Mouse (Mus musculus): ENCODE results near the gene Fbxl3.

Fbxl3 gene

DNA sequence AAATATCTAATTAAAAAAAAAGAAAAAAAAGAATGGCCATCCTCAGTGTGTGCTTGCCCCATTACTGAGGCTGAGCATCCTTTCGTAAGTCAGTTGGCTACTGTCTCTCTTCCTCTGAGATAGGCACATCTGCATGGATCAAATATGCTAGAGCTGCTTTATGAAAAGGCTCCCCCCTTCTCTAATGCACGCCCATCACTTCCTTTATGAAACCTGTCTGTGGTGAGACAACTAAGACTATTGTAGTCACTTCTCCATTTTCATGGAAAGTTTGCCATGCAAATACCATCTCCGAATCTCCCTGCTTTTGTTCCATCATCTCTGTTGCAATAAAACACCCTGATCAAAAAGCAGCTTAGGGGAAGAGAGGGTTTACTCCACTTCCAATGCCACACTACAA is 62.4 kb downstream of the Fbxl3 start:
- peak; percentile 15 for DNase-seq (ENCODE audit: low read depth, low spot score)

DNA sequence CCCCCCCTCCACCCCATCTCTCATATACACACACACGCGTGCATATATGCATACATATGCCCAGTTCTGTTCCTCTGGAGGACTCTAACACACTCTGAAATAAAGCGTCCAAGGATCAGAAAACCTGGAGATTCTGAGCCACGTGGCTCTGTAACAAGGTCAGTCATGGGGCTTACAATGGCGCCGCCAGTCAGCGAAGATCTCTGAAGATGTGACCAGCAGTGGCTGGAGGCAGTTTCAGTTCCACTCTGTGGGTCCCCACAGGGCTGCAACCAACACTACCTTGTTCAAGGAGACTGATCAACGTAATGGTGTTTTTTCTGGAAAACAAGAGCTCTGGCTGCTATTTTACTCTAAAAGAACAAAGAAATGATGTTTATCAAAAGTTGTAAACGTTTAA is 65.3 kb downstream of the Fbxl3 start:
- DNase-seq (ENCODE audit: low read depth, low spot score): no peak

DNA sequence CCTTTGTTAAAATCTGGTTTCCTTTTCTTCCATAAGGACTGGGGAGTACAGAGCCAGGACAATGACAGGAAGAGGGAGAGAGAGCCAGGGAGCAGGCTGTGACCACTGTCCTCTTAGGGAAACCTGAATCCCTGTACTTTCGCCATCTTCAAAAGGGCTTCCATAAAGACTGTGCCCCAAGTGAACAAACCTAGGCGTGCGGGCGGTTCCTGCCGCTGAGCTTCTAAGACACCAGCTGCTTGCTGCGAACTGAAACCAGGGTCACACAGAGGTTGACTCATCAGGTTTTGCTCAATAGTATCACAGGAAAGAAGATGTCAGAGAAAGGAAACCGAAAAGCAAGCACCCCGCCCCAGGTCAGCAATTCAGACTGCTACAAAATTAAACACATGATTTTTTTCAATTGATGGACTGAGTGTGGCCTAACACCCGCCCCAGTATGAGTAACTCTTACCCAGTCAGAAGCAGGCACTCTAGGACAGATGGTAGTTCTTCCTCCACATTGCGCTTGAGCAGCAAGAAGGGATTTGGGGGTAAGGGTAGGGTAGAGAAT is 66.0 kb downstream of the Fbxl3 start:
- DNase-seq (ENCODE audit: low read depth, low spot score): peak; percentile 64
